Mouse (Mus musculus) ovary, postnatal 10 days (tissue): ENCODE data around the gene Ccl22.

Source experiments
- DNase-seq: peaks from one replicate; pipeline ENCODE4 v3.0.0; 2022; ENCODE audit warnings: low spot score

Gene Ccl22

GRCm38 (mm10) chr8:94734735-94735350 is 10.5 kb upstream of the Ccl22 start:
- no peak for DNase-seq

DNA sequence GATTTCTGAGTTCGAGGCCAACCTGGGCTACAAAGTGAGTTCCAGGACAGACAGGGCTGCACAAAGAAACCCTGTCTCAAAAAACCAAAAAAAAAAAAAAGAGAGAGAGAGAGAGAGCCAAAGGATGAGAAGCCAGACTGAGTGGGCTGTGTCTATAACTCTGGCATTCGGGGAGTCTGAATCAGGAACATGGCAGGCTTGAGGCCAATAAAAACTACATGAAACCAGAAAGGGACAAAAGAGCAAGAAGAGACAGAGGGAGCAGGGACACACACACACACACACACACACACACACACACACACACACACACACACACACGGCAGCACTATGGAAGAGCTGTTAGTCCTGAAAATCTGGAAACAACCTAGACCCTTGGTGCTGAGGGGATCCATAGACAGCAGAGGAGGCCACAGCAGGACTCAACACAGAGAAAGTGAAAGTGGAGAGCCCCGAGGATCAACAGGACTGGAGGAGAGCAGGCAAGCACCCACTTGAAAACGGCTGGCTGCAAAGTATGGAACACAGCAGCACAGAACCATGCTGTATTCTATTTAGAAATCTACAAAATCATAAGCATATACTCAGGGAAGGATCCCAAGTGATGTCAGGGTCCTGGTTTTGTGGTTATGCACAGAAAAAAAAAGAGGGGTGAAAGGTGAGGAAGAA is 9.8 kb upstream of the Ccl22 start:
- no peak for DNase-seq

- DNase-seq = no peak
Measured at GRCm38 (mm10) chr8:94739829-94740228, 5.6 kb upstream of the Ccl22 start.

DNA sequence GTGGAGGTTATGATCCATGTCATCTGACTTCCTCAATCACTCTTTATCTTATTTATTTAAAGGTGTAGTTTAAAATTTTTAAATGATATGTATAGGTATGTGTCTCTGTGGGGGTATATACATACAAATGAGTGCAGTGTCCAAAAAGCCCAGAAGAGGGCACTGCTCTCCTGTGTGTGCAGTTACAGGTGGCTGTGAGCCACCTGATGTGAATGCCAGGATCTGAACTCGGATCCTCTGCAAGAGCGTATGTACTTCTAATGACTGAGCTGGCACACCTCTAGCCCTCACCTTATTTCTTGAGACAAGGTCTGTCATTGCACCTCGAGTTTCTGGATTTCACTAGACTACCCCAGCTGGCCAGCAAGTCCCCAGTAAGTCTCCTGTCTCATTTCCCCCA is 4.8 kb upstream of the Ccl22 start:
- DNase-seq = no peak

GRCm38 (mm10) chr8:94741726-94742125 is 3.7 kb upstream of the Ccl22 start:
- no peak for DNase-seq

DNA sequence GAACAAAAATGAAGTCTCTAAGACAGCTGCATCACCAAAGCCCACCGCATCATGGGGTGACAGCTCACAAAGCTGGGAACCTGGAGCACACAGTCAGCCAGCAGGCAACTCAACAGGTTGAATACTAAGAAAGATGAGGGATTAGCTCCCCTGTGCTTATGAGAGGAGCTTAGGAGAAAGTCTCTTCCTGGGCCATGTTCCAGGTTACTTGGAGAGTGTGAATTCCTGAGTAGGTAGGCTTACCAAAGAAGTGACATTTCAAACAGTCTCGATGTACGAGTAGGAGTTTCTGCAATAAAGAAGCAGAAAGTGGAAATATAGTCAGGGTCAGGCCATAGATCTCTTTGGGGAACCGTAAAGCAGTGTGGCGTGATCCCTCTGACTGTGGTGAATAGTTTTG is 906 bp upstream of the Ccl22 start:
- no peak for DNase-seq

GRCm38 (mm10) chr8:94744972-94745371 is 418 bp upstream of the Ccl22 start:
- DNase-seq = no peak

DNA sequence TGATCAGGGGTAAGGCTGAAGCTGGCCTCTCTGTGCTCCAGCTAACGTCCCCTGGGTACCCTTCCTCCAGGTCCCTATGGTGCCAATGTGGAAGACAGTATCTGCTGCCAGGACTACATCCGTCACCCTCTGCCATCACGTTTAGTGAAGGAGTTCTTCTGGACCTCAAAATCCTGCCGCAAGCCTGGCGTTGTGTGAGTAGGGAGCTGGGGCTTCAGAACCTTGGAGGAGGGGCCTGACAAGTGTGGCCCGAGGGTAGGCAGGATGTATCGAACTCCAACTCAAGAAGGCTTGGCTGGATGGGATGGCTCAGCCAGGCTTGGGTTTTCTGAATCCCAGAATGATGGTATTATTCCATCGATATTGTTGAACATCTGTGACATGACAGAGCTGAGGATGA is 1.4 kb downstream of the Ccl22 start:
- DNase-seq = no peak

DNA sequence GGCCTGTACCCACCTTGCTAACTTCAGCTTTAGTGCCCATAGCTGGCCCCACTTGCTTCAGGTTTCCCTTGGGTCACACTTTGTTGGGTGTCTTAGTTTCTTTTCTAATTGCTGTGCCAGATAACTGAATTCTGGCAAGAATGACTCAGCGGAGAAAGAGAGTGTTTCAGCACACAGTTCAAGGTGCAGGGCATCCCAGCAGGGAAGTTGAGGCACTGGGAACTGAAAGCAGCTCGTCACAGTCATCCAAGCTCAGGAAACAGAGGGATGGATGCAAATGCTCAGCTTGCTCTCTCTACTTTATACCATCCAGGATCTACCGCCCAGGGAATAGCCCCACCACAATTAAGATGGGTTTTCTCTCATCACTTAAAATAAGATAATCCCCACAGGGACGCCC is 3.0 kb downstream of the Ccl22 start:
- no peak for DNase-seq

GRCm38 (mm10) chr8:94749942-94750341 is 4.6 kb downstream of the Ccl22 start:
- no peak for DNase-seq

- DNase-seq = no peak
Measured at GRCm38 (mm10) chr8:94751023-94751849, 5.8 kb downstream of the Ccl22 start.

DNA sequence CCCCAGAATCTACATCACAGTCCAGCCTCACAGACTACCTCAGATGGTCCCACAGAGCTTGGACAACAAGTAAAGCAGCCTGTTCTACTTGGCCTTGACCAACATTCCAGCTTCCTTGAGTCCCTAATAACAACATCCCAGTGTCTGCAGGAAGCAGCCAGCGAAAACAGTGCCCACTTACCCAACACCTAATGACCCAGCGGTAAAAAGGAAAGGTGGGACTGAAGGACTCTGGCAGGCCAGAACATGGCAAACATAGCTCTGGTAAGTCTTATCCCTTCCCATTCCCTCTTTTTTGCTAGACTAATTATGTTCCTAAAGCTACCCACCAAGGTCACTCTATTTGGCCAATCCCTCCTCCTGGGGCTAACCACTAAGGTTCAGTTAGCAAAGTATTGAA is 8.6 kb downstream of the Ccl22 start:
- no peak for DNase-seq

GRCm38 (mm10) chr8:94754486-94754885 is 9.1 kb downstream of the Ccl22 start:
- DNase-seq = no peak

DNA sequence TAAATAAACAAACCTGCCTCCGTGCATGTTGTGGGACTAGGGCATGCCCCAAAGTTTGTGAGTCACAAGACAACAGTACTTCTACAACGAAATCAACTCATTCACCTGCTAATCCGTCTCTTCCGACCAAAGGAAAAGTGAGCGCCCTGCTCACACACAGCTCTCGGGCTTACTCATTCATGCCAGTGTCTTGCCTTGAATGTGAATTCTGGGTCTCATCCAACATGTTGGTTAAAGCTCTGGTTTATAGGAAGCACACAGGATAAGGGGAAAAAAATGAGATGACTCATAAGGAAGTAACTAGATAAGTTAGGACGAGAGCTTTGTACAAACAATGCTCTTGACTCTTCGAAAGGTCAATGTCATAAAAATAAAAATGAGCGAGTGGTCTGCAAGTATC is 21.6 kb downstream of the Ccl22 start:
- DNase-seq = no peak

GRCm38 (mm10) chr8:94770945-94771344 is 25.6 kb downstream of the Ccl22 start:
- DNase-seq = peak; percentile 24

GRCm38 (mm10) chr8:94771941-94772670 is 26.7 kb downstream of the Ccl22 start, which contains the start of gene Cx3cl1:
Gene Cx3cl1, plus strand, starts transcription at chr8:94772009.
- peak; percentile 49 for DNase-seq

DNA sequence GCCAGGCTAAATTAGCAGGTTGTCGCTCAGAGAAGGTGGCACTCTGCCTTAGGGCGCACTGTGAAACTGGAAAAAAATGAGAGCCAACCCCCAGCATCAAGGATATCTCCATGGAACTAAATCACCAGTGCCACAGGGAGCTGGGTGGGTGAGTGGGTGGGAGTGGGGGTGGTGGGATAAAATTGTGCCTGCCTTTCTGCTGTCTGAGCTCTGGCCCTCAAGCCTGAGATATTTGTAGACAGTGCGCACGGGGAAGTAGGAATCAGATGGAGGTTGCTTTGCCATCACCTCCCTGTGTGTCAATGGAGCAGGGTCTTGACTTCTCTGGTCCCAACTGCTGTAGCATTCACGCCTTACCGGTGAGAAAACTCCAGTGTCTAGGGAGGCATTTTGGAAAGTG is 27.7 kb downstream of the Ccl22 start:
- DNase-seq = no peak

DNA sequence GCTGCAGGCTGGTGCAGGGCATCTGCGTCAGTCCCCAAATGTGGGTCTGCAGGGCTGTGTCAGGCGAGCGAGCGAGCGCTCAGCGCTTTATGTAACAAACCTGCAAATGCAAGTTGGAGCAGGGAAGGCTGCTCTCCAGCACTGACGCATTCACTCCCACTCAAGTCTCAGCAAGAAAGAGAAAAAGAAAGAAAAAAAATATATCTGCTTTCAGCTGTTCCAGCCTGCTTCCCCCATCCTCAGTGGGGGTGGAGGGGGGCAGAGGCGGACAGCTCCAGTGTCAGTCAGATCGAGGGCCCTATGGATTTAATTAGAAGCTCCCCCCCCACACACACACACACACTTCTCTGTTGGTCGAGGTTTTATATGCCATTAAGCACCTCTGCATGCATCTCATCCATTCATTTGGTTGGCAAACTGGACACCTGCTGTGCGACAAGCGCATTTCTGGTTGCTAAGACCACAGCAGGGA is 28.3 kb downstream of the Ccl22 start:
- no peak for DNase-seq

DNA sequence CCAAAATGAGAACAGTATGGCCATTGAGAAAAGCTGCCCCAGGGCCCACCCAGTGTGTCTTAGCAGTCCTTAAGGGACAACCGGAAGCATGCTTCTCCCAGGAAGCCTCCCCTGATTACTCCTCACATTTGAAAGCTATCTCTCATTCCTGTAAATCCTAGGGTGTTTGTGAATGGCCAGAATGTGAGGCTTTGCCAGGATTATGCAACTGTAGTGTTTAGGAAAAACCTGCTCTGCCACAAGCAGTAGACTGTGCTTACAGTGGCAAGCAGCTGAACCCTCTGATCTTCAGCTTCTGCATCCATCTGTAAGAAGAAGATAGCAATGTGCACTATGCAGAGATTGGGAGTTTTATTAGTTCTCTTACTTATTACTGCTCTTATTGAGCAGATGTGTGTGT is 29.2 kb downstream of the Ccl22 start:
- DNase-seq = no peak

DNA sequence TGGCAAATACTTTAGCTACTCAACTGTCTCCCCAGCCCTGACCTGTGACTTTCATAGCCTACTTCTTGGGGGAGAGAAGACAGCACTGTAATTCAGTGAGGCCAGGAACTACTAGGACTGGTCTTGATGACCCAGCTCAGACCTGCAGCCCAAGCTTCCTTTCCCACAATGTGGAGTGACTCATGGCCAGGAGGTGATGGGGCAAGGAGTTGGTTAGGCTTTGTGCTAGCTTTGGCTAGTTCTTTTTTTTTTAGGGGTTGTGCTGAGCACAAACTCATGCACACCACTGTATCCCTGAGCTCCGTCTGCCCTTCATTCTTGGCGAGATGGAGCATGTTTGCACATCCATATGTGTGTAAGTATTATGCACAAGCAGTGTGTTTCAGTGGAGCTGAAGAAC is 31.0 kb downstream of the Ccl22 start:
- no peak for DNase-seq

- DNase-seq = no peak
Measured at GRCm38 (mm10) chr8:94778036-94778435, 32.6 kb downstream of the Ccl22 start.

- DNase-seq = no peak
Measured at GRCm38 (mm10) chr8:94778473-94778872, 33.1 kb downstream of the Ccl22 start.
